ENCODE assay signal across 28 mouse cellular contexts in the genomic region with DNA sequence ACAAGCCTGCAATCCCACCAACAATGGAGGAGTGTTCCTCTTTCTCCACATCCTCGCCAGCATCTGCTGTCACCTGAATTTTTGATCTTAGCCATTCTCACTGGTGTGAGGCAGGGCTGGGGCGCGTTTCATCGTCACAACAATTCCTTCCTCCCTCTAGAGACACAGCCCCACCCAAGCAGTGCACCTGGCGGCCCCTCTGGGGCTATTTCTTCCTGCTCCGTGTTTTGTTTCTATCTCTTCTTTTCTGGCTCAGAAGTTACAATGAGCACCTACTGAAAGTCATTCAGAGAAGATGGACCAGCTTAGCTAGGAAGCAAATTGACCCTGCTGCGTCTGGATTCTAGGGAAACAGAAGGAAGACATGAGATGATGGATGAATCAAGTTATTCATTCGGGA.
DNase-seq lines count a peak whose midpoint lies in the region; ATAC-seq lines count a peak whose summit lies in the region.
"Had no signal": no experiment of that assay in that cellular context is flagged by ENCODE, and none has a peak within 500 bp of the region (broad histone marks: within the 10 kb centered on the region; RNA-seq: fewer than 3 reads in every experiment).

No protein-coding gene starts in this region.

- no peak overlapping the region for H3K9ac ChIP-seq in heart, embryonic 12.5 days
- H3K9ac ChIP-seq: embryonic facial prominence, embryonic 13.5 days; embryonic facial prominence, embryonic 15.5 days; forebrain, embryonic 12.5 days; forebrain, embryonic 15.5 days had no signal

- DNase-seq in heart, embryonic 10.5 days (ENCODE audit: low spot score), result peak; percentile 70
- peak; percentile 12 for DNase-seq in T-cell, adult 2 months (ENCODE audit: low spot score)
- peak; percentile 60 for DNase-seq in thymus, postnatal 14 days
- DNase-seq in thymus, postnatal 36 days, result peak; percentile 31 to 58
- no peak for DNase-seq in cerebellum, adult 18-20 months
- no peak for DNase-seq in left cerebral cortex, adult 18-20 months (ENCODE audit: low spot score in 2 of 2)
- DNase-seq in cerebellum, adult 11 months, result no peak
- DNase-seq: adrenal gland, adult 2 months; adrenal gland, postnatal 10 days; adrenal gland, postnatal 25 days; B cell, adult 2 months; cerebellum, adult 11-12 months; cerebellum, adult 8-10 months; cerebellum, adult 9-11 months; cerebellum, postnatal 14 days; cerebellum, postnatal 36 days; embryo, embryonic 11 days had no signal

- H3K27me3 ChIP-seq in heart, embryonic 10.5 days (ENCODE audit: insufficient read depth, poor library complexity, severe bottlenecking), result no peaks in the 10 kb centered on the region
- no peaks in the 10 kb centered on the region for H3K27me3 ChIP-seq in heart, embryonic 12.5 days (replicated peaks)
- H3K27me3 ChIP-seq: CH12.LX; embryonic facial prominence, embryonic 13.5 days; embryonic facial prominence, embryonic 15.5 days; forebrain, embryonic 12.5 days; forebrain, embryonic 15.5 days; Patski had no signal

- H3K27ac ChIP-seq in heart, embryonic 10.5 days, result no peak overlapping the region
- no peak overlapping the region for H3K27ac ChIP-seq in heart, embryonic 12.5 days (ENCODE audit: poor library complexity, severe bottlenecking)
- H3K27ac ChIP-seq: embryonic facial prominence, embryonic 13.5 days; embryonic facial prominence, embryonic 15.5 days; forebrain, embryonic 10.5 days; forebrain, embryonic 12.5 days; forebrain, embryonic 15.5 days had no signal

- no peak overlapping the region for H3K4me3 ChIP-seq in heart, embryonic 10.5 days
- no peak overlapping the region for H3K4me3 ChIP-seq in heart, embryonic 12.5 days
- H3K4me3 ChIP-seq: embryonic facial prominence, embryonic 13.5 days; embryonic facial prominence, embryonic 15.5 days; erythroblast, embryonic 14.5 days; forebrain, embryonic 10.5 days; forebrain, embryonic 12.5 days; forebrain, embryonic 15.5 days had no signal

- 90% methylated on average over 8 of the region's 8 CpGs for WGBS in heart, embryonic 10.5 days
- 89% methylated on average over 8 of the region's 8 CpGs for WGBS in heart, embryonic 12.5 days

- H3K4me2 ChIP-seq in heart, embryonic 12.5 days, result no peak overlapping the region
- H3K4me2 ChIP-seq: embryonic facial prominence, embryonic 13.5 days; embryonic facial prominence, embryonic 15.5 days; forebrain, embryonic 12.5 days; forebrain, embryonic 15.5 days had no signal

- no peaks in the 10 kb centered on the region for H3K9me3 ChIP-seq in heart, embryonic 10.5 days
- H3K9me3 ChIP-seq in heart, embryonic 12.5 days (replicated peaks), result no peaks in the 10 kb centered on the region
- H3K9me3 ChIP-seq: embryonic facial prominence, embryonic 13.5 days; embryonic facial prominence, embryonic 15.5 days; forebrain, embryonic 12.5 days; forebrain, embryonic 15.5 days had no signal

- ATAC-seq in heart, embryonic 12.5 days (ENCODE audit: insufficient number of reproducible peaks, low FRiP score), result no peak
- ATAC-seq: CD4-positive, CD25-positive, alpha-beta regulatory T cell, adult 4 months; forebrain, embryonic 15.5 days; Patski had no signal

- H3K36me3 ChIP-seq in heart, embryonic 10.5 days, result no peaks in the 10 kb centered on the region
- H3K36me3 ChIP-seq in heart, embryonic 12.5 days, result no peaks in the 10 kb centered on the region
- H3K36me3 ChIP-seq: embryonic facial prominence, embryonic 13.5 days; embryonic facial prominence, embryonic 15.5 days; forebrain, embryonic 10.5 days; forebrain, embryonic 12.5 days; forebrain, embryonic 15.5 days; G1E had no signal

- H3K4me1 ChIP-seq in heart, embryonic 10.5 days, result peaks cover 24% of the 10 kb centered on the region
- H3K4me1 ChIP-seq in heart, embryonic 12.5 days (replicated peaks), result peaks cover 32% of the 10 kb centered on the region

Comparison
In these comparisons a context has a peak if more than half of its experiments do, and no peak if none do; other contexts are left out.
1. DNase-seq: peak in heart, embryonic 10.5 days (single experiment), T-cell, adult 2 months (single experiment), thymus, postnatal 14 days (single experiment) and thymus, postnatal 36 days (2 of 2); none in cerebellum, adult 18-20 months (0 of 2), left cerebral cortex, adult 18-20 months (0 of 2) and cerebellum, adult 11 months (single experiment).